Mouse (Mus musculus) adipocyte (in vitro differentiated cells): ENCODE results near the gene Padi2.

Experiments
- DNase-seq: peaks from one replicate; pipeline ENCODE4 v3.0.0-alpha.2; 2016; ENCODE audit warnings: low spot score

Gene Padi2

DNA sequence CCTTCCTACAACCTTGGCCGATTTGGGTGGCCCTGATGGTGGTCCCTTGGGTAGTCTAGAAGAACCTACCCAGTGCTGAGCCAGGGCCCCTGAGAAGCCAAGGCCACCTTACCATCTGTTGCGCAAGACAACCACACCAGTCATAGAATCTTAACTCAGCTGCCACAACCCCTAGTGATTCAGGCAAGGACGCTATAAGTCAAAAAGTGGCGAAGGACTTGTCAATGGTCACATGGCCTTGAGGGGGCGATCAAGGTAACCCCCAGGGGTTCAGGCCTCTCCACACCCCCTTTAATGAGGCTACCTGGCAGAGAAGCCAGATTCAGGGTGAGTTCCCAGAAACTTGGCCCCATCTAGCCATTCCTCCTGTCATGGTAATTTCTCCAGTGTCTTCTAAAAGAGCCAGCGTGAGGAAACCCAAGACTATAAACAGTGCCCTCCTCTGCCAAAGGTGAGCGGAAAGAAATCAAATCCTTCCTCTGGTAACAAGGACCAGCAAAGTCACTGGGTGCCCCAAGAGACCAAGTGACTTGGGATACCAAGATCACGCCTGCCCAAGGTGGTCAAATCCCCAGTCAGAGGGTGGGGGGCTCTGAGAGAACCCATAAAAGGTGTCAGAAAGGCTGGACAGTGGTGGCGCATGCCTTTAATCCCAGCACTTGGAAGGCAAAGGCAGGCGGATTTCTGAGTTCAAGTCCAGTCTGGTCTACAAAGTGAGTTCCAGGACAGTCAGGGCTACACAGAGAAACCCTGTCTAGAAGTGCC lies 53.8 kb downstream of the Padi2 start:
- no peak for DNase-seq

GRCm38 (mm10) chr4:140960781-140961466 lies 54.8 kb downstream of the Padi2 start, which contains the start of gene Sdhb:
TSS of gene Sdhb (plus strand) at chr4:140961203.
- DNase-seq, result peak; percentile 99

- no peak for DNase-seq
Measured at GRCm38 (mm10) chr4:140961467-140962206, 55.5 kb downstream of the Padi2 start.

DNA sequence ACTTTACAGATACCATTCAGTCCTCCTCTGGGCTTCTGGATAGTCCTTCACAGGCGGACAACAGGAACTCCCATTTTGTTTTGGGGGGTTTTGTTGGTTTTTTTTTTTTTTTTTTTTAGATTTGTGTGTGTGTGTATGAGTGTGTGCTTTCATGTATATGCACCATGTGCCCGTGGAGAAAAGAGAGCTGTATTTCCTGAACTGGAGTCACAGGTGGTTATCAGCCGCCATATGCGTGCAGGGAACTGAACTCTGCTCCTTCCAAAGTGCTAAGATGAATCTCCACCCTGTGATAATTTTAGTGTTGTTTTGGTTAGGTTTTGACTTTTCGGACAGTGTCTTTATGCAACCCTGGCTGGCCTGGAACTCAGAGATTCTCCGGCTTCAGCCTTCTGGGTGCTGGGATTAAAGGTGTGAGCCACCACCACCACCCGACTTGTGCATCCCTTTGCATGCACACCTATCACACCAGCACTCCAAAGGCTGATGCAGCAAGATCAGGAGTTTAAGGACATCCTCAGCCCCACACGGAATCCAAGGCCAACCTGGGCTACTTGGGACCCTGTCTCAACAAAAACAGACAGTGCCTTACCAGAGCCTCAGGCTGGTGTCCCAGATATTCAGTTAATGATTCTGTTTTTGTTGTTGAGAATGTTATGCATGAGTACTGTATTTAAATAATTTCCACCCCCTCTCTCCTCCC lies 56.2 kb downstream of the Padi2 start:
- DNase-seq, result no peak

GRCm38 (mm10) chr4:140962950-140963349 lies 56.8 kb downstream of the Padi2 start:
- peak; percentile 85 for DNase-seq

DNA sequence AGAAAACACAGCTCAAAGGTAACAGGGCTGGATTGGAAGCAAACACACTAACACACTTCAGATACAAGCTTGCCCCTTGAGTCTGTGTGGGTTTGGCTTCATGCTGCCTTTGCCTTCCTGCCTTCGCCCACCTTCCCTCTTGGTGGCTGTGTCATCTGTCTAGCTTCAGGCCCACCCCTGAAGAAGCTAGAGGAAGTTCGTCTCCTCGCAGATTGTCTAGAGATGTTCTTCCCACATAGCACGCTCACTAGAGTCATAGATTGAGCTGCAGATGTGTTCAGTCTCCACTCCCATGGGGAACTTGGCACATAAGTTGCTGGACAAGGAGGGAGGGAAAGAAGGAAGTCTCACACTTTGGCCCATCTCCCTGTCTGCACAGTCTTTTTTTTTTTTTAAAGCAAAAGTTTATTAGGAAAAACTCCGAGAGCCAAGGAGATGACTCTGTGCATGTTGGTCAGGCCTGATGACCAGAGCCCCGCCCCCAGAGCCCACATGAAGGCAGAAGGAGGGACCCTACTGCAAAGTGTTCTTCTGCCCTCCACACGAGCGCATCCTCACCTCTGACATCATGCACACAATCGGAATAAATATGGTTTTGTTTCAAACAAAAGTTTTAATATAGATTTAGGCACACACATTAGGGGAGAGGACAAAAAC lies 57.9 kb downstream of the Padi2 start:
- DNase-seq, result peak; percentile 38

- peak; percentile 60 for DNase-seq
Measured at GRCm38 (mm10) chr4:140964620-140965019, 58.5 kb downstream of the Padi2 start.

DNA sequence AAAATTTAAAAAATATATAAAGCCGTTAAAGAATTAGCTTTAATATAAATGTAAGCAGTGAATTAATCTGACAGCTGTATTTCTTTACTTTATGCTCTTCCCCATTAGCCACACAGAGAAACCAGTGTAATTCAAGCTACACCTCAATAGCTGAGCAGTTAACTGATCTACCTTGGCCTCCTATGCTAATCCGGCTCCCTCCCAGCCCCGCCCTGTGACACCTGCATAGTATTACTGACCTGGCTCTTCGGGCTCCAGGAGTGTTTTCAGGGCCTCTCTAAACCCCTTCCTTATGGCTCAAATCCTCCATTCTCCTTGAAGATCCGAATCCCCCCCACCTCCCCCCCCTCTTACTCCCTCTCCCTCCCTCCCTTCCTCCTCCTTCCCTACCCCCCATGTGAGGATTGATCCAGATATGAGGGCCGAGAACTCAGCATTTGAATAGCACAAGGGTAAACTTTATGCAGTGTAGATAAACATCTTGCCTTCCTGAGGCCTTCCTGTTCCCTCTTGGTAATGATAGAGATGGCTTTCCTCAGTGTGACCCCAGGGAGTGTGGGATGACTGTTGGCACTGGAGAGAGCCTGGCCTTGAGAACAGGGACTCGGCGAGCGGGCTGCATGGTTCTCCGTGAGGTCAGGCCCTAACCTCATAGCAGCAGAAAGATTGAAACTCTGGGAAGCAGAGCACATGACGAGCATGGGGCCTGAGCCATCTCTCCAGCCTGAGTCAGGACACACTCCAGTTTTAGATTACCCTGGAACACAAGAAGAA lies 61.4 kb downstream of the Padi2 start:
- DNase-seq, result no peak

GRCm38 (mm10) chr4:140971691-140972090 lies 65.5 kb downstream of the Padi2 start:
- DNase-seq, result peak; percentile 44

DNA sequence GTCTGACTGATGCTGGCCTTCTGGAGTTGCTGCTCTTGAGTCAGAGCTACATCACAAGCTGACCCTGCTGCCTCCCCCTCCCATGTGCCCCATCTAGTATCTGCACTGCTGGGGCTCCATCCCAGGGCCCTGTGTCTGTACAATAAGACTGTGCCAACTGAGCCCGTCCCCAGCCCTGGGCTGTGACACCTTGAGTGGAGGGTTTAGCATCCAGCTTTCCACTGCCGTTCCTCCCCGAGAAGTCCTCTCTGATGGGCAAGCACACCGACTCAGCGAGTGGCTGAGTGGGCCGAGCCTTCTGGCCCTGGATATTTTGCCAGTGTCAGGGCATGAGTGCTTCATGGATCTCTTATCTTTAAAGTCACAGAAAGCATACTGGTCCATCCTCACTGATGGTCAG lies 68.3 kb downstream of the Padi2 start:
- DNase-seq, result no peak

DNA sequence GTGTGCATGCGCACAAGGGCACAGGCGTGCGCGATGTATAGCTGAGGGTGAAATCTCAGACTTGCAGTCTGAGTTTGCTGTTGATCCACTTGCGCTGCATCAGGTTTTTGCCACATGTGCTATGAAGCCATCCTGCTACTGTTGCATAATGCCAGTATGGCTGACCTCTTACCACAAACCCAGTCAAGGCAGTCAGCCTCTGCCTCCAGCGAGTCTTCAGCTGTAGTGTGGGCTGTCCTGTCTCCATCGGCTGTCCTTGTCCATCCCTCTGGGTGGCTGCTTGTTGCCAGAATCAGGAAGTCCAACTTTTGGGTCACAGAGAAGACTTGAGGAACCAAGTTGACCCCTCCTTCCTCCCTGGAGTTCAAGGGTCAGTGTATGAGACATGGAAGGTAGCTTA lies 69.2 kb downstream of the Padi2 start:
- DNase-seq, result peak; percentile 43

DNA sequence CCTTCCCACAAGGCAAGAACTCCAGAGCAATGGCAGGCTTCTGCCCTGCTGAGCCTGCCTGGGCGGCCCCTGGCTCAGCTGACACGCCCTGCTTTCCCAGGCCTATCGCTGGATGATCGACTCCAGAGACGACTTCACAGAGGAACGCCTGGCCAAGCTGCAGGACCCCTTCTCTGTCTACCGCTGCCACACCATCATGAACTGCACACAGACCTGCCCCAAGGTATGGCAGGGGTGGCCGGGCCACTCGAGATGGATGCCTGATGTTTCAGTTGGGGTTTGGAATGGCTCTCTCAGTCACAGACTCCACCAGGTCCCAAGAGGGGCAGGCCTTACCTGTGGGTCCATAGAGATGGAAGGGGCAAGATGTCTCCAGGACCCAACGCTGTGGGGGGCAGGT lies 71.1 kb downstream of the Padi2 start:
- DNase-seq, result no peak

GRCm38 (mm10) chr4:140977886-140978692 lies 71.9 kb downstream of the Padi2 start:
- DNase-seq, result no peak

DNA sequence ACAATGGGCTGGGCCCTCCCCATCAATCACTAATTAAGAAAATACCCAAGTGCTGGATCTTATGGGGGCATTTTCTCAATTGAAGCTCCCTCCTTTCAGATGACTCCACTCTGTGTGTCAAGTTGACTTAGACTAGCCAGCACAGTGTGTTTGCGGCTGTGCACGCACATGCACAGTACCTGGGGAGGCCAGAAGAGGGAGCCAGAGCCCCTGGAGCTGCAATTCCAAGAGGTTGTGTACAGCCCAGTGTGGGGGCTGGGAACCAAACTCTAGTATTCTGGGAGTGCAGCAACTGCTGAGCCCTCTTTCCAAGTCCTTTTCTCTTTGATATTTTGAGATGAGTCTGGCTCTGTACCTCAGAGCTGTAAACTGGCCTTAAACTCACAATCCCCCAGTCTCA lies 75.5 kb downstream of the Padi2 start:
- DNase-seq, result no peak

DNA sequence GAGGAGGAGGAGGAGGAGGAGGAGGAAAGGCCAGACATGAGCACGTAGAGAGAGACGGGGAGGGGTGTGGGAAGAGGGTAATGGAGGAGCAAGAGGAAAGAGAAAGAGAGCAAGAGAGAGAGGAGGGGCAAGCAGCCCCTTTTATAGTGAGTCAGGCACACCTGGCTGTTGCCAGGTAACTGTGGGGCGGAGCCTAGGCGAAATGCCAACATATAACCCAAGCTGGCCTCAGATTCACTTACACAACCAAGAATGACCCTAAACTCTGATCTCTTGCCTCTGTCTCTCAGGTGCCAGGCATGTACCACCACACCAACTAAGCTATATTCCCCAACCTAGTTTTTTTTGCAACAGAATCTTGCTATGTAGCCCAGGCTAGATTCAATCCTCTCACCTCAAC lies 76.7 kb downstream of the Padi2 start:
- DNase-seq, result no peak

DNA sequence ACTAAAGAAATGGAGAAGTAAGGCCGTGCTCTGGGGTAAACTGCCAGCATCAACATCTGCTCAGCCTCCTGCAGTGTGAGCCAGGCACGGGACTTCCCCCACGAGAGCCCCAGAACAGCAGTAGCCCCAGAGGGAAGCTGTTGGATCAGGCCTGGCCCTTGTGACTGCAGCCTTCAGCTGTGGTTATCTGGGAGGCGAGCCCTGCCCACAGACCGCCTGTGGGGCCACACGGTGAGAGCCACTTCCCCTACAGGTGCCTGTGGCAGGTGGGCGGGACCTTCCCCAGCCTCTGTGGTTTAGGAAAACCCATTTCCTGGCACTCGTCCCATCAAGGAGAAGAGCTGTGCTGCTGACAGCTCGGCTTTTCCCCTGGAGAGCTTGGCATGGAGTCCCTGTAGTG lies 77.3 kb downstream of the Padi2 start:
- DNase-seq, result peak; percentile 69

- no peak for DNase-seq
Measured at GRCm38 (mm10) chr4:140984544-140984943, 78.4 kb downstream of the Padi2 start.

GRCm38 (mm10) chr4:140986024-140986710 lies 80.0 kb downstream of the Padi2 start:
- no peak for DNase-seq

DNA sequence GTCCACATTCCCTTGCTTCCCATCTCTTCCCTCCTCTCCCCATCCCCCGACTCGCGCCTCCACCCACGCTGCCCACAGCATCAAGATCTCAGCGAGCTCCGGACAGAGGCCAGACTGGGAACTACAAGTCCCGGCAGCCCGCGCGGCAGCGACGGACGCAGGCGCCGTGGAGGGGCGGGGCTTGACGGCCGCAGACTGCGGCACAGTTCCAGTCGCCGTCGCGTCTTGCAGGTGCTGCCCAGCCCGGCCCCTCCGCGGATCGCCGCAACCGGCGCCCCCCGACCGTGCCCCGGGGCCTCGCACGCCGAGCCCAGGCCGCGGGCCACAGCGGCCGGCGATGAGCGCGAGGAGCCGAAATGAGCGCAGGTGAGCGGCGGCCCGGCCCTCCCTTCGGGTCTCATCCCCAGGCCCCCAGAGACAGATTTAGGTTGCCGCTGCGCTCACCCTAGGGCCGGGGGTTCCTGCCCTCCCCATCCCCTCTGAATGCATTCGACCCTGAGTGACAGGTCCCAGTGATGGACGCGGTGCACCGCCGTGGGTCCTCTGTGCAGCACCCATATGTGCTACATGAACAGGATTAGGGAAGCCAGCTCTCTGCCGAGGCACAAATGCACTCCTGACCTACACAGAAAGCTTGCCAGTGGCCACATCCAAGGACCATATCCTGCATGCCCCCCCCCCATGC lies 80.7 kb downstream of the Padi2 start, which contains the start of gene Atp13a2:
Atp13a2 (plus strand) TSS at position 163 of the 685 bp plus-strand sequence.
- DNase-seq, result peak; percentile 70
